Mouse (Mus musculus): ENCODE measurements at regions not wholly inside any gene's neighbourhood (a gene's known extent, or its start where the extent isn't known, plus 50 kb on each side); places are given as distances from the start of the nearest gene placed in this dataset.

- DNase-seq (ENCODE audit: low read depth, low spot score), result no peak
Observed at GRCm38 (mm10) chr1:125488915-125489730, 53.6 kb upstream of the Actr3 start.

- DNase-seq (ENCODE audit: low read depth, low spot score), result no peak
Observed at GRCm38 (mm10) chr1:125491014-125491413, 55.5 kb upstream of the Actr3 start.

GRCm38 (mm10) chr1:125494598-125494997 lies 59.1 kb upstream of the Actr3 start:
- DNase-seq (ENCODE audit: low read depth, low spot score), result no peak

GRCm38 (mm10) chr1:125495320-125496083 lies 60.0 kb upstream of the Actr3 start:
- DNase-seq (ENCODE audit: low read depth, low spot score), result peak; percentile 48

GRCm38 (mm10) chr1:125497006-125497405 lies 61.5 kb upstream of the Actr3 start:
- no peak for DNase-seq (ENCODE audit: low read depth, low spot score)

- DNase-seq (ENCODE audit: low read depth, low spot score), result no peak
Observed at GRCm38 (mm10) chr1:125501964-125502517, 58.4 kb upstream of the Slc35f5 start.

GRCm38 (mm10) chr1:125503878-125504277 lies 56.5 kb upstream of the Slc35f5 start:
- DNase-seq (ENCODE audit: low read depth, low spot score), result no peak

GRCm38 (mm10) chr1:125507786-125508514 lies 52.4 kb upstream of the Slc35f5 start:
- no peak for DNase-seq (ENCODE audit: low read depth, low spot score)

- DNase-seq (ENCODE audit: low read depth, low spot score), result no peak
Observed at GRCm38 (mm10) chr1:125508594-125509257, 51.7 kb upstream of the Slc35f5 start.
